Mouse (Mus musculus) C2C12 (cell line): ENCODE results near the gene Vmn2r13.
"Not testable (repeated sequence)": the region's sequence is repeated elsewhere in the genome, so short reads cannot be mapped to it uniquely, and the experiment has no call there.

Experiments used
- CEBPB ChIP-seq: IDR thresholded peaks from one replicate; pipeline ENCODE4 v1.6.1; 2011; ENCODE audit warnings: low read depth, mild to moderate bottlenecking, control low read depth, moderate library complexity
- CTCF ChIP-seq: IDR thresholded peaks from one replicate; pipeline ENCODE4 v1.5.1; 2011; ENCODE audit not compliant: control insufficient read depth, insufficient read depth, insufficient read length
- FOSL1 ChIP-seq: IDR thresholded peaks from one replicate; pipeline ENCODE4 v1.8.0; 2011; ENCODE audit warnings: mild to moderate bottlenecking, low read length; ENCODE audit not compliant: poor library complexity, insufficient read depth, severe bottlenecking
- MAX ChIP-seq: IDR thresholded peaks from one replicate; pipeline ENCODE4 v1.6.1; 2011; ENCODE audit warnings: mild to moderate bottlenecking, control low read depth
- MYOD1 ChIP-seq: IDR thresholded peaks from one replicate; pipeline ENCODE4 v1.6.1; 2011; ENCODE audit warnings: low read depth; ENCODE audit not compliant: control insufficient read depth, insufficient read length
- MYOG ChIP-seq: IDR thresholded peaks from one replicate; pipeline ENCODE4 v1.6.1; 2011; ENCODE audit not compliant: control insufficient read depth, insufficient read length; ENCODE audit errors: extremely low read depth
- USF1 ChIP-seq: IDR thresholded peaks from one replicate; pipeline ENCODE4 v1.6.1; 2011; ENCODE audit warnings: low read depth, mild to moderate bottlenecking, control low read depth, moderate library complexity

DNA sequence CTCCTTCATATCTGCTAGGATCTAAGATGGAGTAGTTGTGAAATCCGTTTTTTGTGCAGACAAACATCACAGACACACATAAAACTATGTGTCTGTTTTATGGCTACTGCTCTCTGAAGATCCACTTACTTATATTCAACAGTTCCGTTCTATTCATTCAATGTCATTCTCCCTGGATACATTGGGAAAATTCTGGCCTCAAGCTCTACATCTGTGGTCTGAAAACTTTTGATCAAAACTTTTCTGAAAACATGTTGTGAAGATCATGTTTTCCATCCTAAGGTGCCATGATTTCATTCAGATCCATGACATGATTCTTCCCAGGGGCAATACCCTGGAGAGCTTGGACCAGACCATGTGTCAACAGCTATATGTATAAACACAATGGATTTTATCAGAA lies at the start of gene Vmn2r13:
- TF ChIP-seq FOSL1, CTCF, USF1, MYOG, CEBPB, MAX, MYOD1: not testable (repeated sequence)
